Mouse (Mus musculus) embryonic fibroblast, embryonic 13.5 days (primary cell): Measurements from ENCODE around the gene Vamp5.

Source experiments
- CTCF ChIP-seq: IDR thresholded peaks from 2 replicates; pipeline ENCODE4 v1.5.1; 2011; ENCODE audit warnings: mild to moderate bottlenecking, control low read depth, low read length, moderate library complexity, borderline replicate concordance; ENCODE audit not compliant: insufficient read depth
- POLR2A ChIP-seq: IDR thresholded peaks from 2 replicates; pipeline ENCODE4 v1.6.1; 2011; ENCODE audit warnings: low read depth, mild to moderate bottlenecking, control low read depth, low read length, moderate library complexity

DNA sequence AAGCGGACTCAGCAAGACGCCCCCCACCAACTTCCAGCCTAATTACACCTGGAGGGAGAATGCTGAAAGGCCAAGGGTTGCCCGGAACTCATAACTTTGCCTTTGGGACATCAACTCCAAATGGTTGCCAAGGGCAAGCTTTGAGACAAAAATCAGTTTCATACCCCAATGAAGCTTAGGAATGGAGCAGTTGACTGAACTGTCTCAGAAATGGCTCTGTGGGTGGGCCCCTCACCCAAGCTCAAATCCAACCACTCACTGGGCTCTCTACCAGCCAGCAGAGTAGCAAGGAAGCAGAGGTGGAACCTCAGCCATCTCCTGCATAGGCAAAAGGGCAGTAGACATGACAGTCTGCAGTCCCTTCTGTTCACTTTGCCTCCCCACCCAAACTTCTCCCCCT, 7.5 kb upstream of the Vamp5 start:
- no peak for TF ChIP-seq POLR2A
- no peak for TF ChIP-seq CTCF
